Mouse (Mus musculus): ENCODE measurements at regions not wholly inside any gene's neighbourhood (a gene's known extent, or its start where the extent isn't known, plus 50 kb on each side); places are given as distances from the start of the nearest gene placed in this dataset.
"Not testable (repeated sequence)": the region's sequence is repeated elsewhere in the genome, so short reads cannot be mapped to it uniquely, and the experiment has no call there.

GRCm38 (mm10) chr5:18502831-18503230 lies 142.7 kb upstream of the Gnai1 start:
- peak; percentile 3 to 18 for DNase-seq (ENCODE audit: low spot score in 2 of 2)

DNA sequence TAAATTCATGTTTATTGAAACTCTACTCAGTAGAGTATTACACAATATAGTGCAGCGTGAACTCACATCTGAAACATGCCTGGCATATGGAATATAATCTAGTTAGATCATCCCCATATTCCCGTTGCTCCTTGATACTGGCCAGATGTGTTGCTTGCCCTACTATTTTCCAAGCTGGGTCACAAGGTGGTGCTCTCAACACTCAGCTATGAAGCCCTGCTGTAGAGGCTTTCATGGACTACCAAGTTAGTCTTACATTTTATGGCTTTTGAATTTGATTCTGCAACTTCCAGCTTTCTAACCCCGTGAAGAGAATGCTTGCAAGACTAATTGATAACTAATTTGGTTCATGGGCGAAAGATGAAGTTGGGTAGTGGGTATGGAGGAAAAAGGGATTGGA lies 134.2 kb upstream of the Gnai1 start:
- no peak for DNase-seq (ENCODE audit: low spot score in 2 of 2)

DNA sequence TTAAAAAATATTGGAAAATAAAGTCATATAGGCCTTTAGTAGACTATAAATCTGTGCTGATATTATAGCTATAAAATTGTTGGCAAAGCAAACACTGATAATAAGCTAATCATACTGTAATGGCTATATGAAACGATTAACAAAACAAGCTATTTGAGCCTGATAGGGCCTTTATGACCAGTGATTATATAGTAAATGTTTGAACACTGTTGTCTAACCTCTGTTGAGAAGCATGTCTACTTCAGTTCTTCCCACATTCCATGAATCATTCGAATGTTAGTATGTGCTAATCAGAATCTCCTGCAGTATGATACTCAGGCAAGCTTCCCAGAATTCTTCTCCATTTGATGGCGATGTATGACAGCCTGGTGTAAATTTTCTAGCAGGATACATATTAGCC lies 129.6 kb upstream of the Gnai1 start:
- no peak for DNase-seq (ENCODE audit: low spot score in 2 of 2)

DNA sequence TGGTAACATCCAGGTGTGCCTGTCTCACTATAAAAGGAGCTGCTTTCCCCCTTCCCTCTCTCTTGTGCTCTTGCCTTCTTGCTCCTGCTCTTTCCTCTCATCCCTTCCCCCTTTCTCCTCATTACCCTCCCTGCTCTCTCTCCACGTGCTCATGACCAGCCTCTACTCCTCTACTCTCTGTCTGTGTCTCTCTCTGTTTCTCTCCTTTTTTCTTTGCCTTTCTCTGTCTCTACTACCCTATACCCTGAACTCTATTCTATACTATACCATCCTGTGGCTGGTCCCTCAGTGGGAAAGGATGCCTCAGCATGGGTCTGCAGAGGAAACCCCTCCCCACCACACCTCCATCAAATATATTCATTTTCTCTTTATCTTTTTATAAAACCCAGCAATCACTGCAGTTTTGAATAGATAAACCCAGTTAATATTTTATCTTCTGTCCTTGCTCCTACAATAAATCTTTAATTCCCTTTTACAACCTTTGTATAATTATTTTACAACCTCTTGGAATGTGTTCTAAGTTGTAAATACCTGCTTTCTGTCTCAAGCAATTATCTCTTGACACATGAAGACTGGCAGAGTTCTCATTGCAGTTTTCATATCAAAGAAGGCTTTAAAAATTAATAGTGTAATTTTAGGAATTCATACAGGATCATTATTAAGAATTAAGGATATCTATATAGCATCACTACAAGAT lies 127.1 kb upstream of the Gnai1 start:
- DNase-seq (ENCODE audit: low spot score in 2 of 2), result no peak

- DNase-seq (ENCODE audit: low spot score in 2 of 2), result no peak
Measured at GRCm38 (mm10) chr5:18484376-18484775, 124.2 kb upstream of the Gnai1 start.

GRCm38 (mm10) chr5:18478420-18478819 lies 118.3 kb upstream of the Gnai1 start:
- no peak for DNase-seq (ENCODE audit: low spot score in 2 of 2)

GRCm38 (mm10) chr5:18477372-18478017 lies 117.3 kb upstream of the Gnai1 start:
- no peak for DNase-seq (ENCODE audit: low spot score in 2 of 2)

- DNase-seq (ENCODE audit: low spot score in 2 of 2), result no peak
Measured at GRCm38 (mm10) chr5:18472114-18472513, 112.0 kb upstream of the Gnai1 start.

DNA sequence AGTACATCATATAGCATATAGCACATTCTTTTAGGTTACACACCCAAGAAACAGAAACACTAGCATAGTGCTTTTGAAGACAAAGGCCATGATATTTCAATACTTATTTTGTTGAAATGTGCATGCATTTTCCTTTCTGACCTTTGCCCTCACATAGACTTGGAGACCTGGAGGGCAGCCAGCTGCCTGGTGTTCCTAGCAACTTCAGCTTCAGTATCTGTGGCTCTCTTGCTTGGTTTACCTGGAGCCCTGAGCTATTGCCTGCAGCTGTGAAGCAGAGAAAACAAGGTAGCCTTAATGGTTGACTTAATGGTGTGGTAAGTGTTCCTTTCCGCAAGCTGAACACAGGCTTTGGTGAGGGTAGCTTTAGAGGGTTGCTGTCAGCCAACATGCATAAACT lies 97.6 kb upstream of the Gnai1 start:
- DNase-seq (ENCODE audit: low spot score in 2 of 2), result no peak

DNA sequence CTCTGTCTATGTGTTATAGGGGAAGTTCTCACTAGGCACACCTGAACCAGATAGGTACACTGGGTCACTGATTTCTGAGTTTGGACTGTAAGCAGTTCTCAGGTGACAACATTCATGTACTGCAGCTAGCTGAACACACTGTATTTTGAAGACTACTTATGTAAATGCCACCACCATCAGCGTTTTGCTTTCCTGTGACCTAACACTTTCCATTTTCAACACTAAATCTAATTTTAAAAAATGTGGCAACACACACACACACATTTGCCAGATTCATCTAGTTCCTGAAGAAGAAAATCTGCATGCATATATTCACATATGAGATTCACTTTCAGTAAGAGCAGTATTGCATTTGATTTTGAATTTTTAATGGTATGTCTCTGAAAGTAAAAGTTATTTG lies 96.0 kb upstream of the Gnai1 start:
- DNase-seq (ENCODE audit: low spot score in 2 of 2), result no peak

GRCm38 (mm10) chr5:18452871-18453757 lies 93.0 kb upstream of the Gnai1 start:
- not testable (repeated sequence) for DNase-seq (ENCODE audit: low spot score in 2 of 2)

DNA sequence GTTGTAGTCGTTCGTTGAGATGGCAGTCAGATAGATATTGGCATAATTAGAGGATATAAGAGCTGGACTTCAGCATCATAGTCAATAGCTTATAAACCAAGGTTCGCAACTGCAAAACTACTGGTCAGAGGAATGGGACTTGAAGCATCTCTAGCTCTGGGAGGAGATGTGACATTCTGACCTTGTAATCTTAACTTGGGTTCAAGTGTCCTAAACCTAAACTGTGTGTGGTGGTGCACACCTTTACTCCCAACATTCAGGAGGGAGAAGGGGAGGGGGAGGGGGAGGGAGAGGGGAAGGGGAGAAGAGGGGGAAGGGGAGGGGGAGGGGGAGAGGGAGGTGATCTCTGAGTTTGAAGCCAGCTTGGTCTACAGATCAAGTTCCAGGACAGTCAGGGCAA lies 89.1 kb upstream of the Gnai1 start:
- no peak for DNase-seq (ENCODE audit: low spot score in 2 of 2)

- DNase-seq (ENCODE audit: low spot score in 2 of 2), result no peak
Measured at GRCm38 (mm10) chr5:18448330-18448670, 88.1 kb upstream of the Gnai1 start.

DNA sequence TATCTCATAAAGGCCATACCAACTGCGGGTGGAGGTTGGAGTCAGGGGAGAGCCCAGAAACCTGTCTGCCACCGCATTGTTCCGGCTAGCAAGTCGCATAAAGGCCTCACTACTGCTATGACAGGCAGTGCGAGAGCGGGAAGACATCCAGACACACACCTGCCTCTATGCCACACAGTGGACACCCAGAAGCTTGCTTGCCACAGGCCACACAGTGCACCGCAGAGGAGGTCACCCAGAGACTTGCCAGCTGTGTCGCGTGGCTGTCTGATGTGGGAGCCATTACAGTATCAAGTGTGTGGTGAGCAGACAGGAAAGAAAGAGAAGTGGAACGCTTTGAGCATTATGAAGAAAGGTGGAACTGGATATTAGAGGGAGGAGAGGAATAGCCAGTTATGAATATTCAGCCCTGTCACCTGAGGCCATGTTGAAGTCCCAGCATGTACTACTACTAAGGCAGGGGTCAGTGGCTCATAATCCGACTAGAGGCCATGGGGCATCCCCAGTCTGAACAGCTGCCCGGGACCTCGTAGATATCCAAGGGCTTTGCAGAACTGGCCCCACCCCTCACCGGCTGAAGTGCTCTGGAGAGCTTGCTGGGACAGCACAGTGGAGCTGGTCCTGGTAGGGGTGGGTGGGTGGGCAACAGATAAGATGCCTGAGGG lies 87.6 kb upstream of the Gnai1 start:
- DNase-seq (ENCODE audit: low spot score in 2 of 2), result no peak

- peak; percentile 16 to 30 for DNase-seq (ENCODE audit: low spot score in 2 of 2)
Measured at GRCm38 (mm10) chr5:18445969-18446368, 85.8 kb upstream of the Gnai1 start.

GRCm38 (mm10) chr5:18439986-18440385 lies 79.8 kb upstream of the Gnai1 start:
- no peak for DNase-seq (ENCODE audit: low spot score in 2 of 2)

GRCm38 (mm10) chr5:18439281-18439680 lies 79.1 kb upstream of the Gnai1 start:
- DNase-seq (ENCODE audit: low spot score in 2 of 2), result no peak

DNA sequence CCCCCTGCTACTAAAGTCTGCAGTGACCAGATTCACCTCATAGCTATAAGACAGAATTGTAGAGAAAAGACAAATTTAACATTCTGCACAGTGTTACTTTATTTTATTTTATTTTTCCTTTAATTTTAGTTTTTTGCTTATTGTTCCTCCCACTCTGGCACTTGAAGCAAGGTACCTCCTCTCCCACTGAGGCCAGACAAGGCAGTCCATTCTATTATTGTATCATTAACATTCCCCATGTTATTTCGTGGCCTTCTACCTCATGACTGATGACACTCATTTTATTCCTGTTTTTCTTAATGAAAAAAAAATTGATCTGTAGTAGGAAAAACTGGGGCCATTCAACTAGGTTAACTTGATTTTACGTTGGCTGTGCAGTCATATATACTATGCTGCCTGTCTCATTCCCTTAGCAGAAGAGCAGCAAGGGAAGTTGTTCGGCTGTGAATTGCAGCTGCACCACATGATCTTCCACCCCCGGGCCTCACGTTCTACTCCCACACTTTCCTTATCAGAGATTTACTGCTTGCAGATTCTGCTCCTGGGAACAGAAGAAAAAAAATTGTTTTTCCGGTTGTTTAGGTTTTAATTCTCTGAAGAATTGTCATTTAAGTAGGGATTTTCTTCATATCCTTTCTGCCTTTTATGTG lies 76.1 kb upstream of the Gnai1 start:
- no peak for DNase-seq (ENCODE audit: low spot score in 2 of 2)

DNA sequence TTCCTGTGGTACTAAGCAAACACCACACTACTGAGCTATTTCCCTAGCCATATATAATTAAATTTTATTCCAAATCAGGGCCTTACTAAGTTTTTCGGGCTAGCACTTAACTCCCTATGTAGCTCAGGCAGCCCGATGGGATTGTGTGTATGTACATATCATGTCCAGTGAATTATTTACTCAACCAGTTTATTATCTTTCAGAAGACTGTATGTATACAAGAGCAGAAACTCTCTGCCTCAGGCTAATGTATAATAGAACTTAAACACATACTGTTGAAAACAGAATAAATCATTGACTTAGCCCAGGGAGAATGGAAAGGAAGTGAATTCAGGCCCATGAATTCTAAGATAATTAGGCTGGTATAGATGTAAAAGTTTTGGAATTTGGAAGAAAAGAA lies 74.1 kb upstream of the Gnai1 start:
- DNase-seq (ENCODE audit: low spot score in 2 of 2), result no peak

DNA sequence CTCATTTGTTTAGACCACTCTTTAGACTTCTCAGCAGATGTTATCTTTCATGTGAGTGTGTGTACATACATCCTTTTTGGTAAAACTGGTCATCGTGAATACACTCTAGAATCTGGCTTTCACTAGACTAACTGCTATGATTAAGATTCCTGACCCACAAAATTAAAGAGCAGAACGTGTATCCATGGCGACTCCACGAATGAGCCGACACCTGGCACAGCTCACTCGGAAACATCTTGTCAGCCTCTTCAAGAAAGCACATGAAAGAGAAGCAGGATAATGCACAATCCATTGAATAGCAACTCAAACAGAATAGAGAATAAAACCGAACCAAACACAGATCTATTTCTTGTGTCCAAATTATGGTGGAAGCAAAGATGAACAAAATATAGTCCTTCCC lies 73.1 kb upstream of the Gnai1 start:
- DNase-seq (ENCODE audit: low spot score in 2 of 2), result no peak

GRCm38 (mm10) chr5:18425098-18425497 lies 64.9 kb upstream of the Gnai1 start:
- no peak for DNase-seq (ENCODE audit: low spot score in 2 of 2)

DNA sequence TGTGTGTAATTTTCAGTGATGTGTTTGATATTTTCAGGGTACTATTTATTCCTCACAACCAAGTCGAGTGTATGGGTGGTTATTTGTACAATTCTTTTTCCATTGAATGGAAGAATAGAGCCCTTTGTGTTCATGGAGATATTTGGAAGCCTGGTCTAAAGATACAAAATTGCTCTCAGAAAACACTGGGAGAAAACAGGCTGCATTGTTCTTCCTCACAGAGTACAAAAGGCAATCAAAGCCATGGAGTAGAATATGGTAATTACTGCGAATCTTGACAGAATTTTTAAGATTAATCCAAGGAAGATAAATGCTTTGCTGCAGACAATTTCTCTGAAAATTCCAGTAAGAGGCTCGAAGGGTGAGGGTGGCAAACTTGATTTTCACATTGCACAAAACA lies 54.7 kb upstream of the Gnai1 start:
- no peak for DNase-seq (ENCODE audit: low spot score in 2 of 2)

All from urinary bladder, adult 18-20 months (tissue).